Mouse (Mus musculus) limb, embryonic 11.5 days (tissue): Measurements from ENCODE around the gene Dnah7c. TPM values are rescaled to one million over a fixed set of nuclear protein-coding genes. Genes with fewer than 3 reads are reported as not detected.
"Not testable (repeated sequence)": the region's sequence is repeated elsewhere in the genome, so short reads cannot be mapped to it uniquely, and the experiment has no call there.

Source experiments
- ATAC-seq: fragments of 200-750 bp; cut with Nextera tagmentation; 2 replicates; pipeline ENCODE4 v1.8.0; 2017; ENCODE audit warnings: low read depth; ENCODE audit not compliant: insufficient number of reproducible peaks, low FRiP score, low TSS enrichment
- DNase-seq: peaks from one replicate; pipeline ENCODE4 v3.0.0-alpha.2; 2015; ENCODE audit warnings: low spot score
- H3K27ac ChIP-seq: fragments of 300-500 bp; sonication (generic); replicated peaks from 2 replicates; pipeline ENCODE4 v1.5.1; 2014; ENCODE audit warnings: low read depth, mild to moderate bottlenecking, low read length
- H3K27me3 ChIP-seq: fragments of 300-500 bp; sonication (generic); 2 replicates; pipeline ENCODE4 v1.6.1; 2014; ENCODE audit warnings: mild to moderate bottlenecking, low read length, mixed read lengths; ENCODE audit not compliant: control insufficient read depth, insufficient read depth
- H3K36me3 ChIP-seq: fragments of 300-500 bp; sonication (generic); 2 replicates; pipeline ENCODE4 v1.6.1; 2014; ENCODE audit warnings: mild to moderate bottlenecking, low read length, moderate library complexity, mixed read lengths; ENCODE audit not compliant: control insufficient read depth, insufficient read depth
- H3K4me1 ChIP-seq: fragments of 300-500 bp; sonication (generic); 2 replicates; pipeline ENCODE4 v1.6.1; 2014; ENCODE audit warnings: low read length, mixed read lengths; ENCODE audit not compliant: control insufficient read depth, insufficient read depth
- H3K4me2 ChIP-seq: fragments of 300-500 bp; sonication (generic); 2 replicates; pipeline ENCODE4 v1.6.1; 2014; ENCODE audit warnings: low read depth, mild to moderate bottlenecking, moderate library complexity; ENCODE audit not compliant: severe bottlenecking
- H3K4me3 ChIP-seq: fragments of 300-500 bp; sonication (generic); 2 replicates; pipeline ENCODE4 v1.5.1; 2014; ENCODE audit warnings: low read depth, low read length
- H3K9ac ChIP-seq: fragments of 300-500 bp; sonication (generic); 2 replicates; pipeline ENCODE4 v1.6.1; 2014; ENCODE audit warnings: mild to moderate bottlenecking, low read length
- H3K9me3 ChIP-seq: fragments of 300-500 bp; sonication (generic); 2 replicates; pipeline ENCODE4 v1.6.1; 2016; ENCODE audit warnings: low read length; ENCODE audit not compliant: control insufficient read depth
- WGBS: fragments of 180-500 bp; shearing (Covaris S2); extraction: QIAGEN DNeasy Blood & Tissue Kit; methylation state at CpG from one replicate; pipeline ENCODE4 v1.1.7; 2014; 5-methylcytosine and 5-hydroxymethylcytosine counted together
- polyA plus RNA-seq: library from polyadenylated mRNA; unstranded; fragments of >200 nt; fragmentation: Nextera tagmentation; extraction: Ambion mirVana; gene quantifications from 2 replicates; pipeline ENCODE4 v1.2.1, GENCODE M21; 2014

The Dnah7c gene
- polyA plus RNA-seq, 1 experiment from 2014 or later = 0.16 TPM

- not testable (repeated sequence) for H3K9me3 ChIP-seq, H3K4me2 ChIP-seq, H3K4me1 ChIP-seq, ATAC-seq, H3K4me3 ChIP-seq, H3K27ac ChIP-seq, H3K36me3 ChIP-seq, H3K27me3 ChIP-seq, H3K9ac ChIP-seq, DNase-seq
- 74% methylated on average over 4 of the region's 4 CpGs for WGBS
These were observed 224.4 kb downstream of the Dnah7c start for GRCm38 (mm10) chr1:46649821-46650220.

GRCm38 (mm10) chr1:46652721-46653120 lies 227.3 kb downstream of the Dnah7c start:
- H3K4me2 ChIP-seq, ATAC-seq, H3K4me3 ChIP-seq, H3K27ac ChIP-seq, DNase-seq, H3K9me3 ChIP-seq, H3K4me1 ChIP-seq, H3K36me3 ChIP-seq, H3K9ac ChIP-seq, H3K27me3 ChIP-seq: not testable (repeated sequence)
- 59% methylated on average over 2 of the region's 2 CpGs for WGBS

GRCm38 (mm10) chr1:46724810-46725209 lies 299.4 kb downstream of the Dnah7c start:
- H3K27ac ChIP-seq, H3K4me1 ChIP-seq, H3K27me3 ChIP-seq, H3K4me3 ChIP-seq, DNase-seq, H3K9ac ChIP-seq, ATAC-seq, H3K4me2 ChIP-seq, H3K36me3 ChIP-seq, H3K9me3 ChIP-seq: not testable (repeated sequence)
- 57% methylated on average over 1 of the region's 1 CpGs for WGBS

- WGBS = 85% methylated on average over 1 of the region's 1 CpGs
- Histone ChIP-seq H3K4me2 (no peak overlapping the region), H3K27ac (no peak overlapping the region), H3K9ac (no peak overlapping the region), H3K36me3 (no peaks in the 10 kb centered on the region), H3K9me3 (no peaks in the 10 kb centered on the region), H3K27me3 (no peaks in the 10 kb centered on the region), H3K4me3 (no peak overlapping the region), H3K4me1 (no peaks in the 10 kb centered on the region)
- ATAC-seq (no peak), DNase-seq (no peak)
These were observed 299.9 kb downstream of the Dnah7c start for GRCm38 (mm10) chr1:46725266-46725665.

- 86% methylated on average over 2 of the region's 2 CpGs for WGBS
- not testable (repeated sequence) for H3K36me3 ChIP-seq, H3K4me3 ChIP-seq, H3K27me3 ChIP-seq, ATAC-seq, DNase-seq, H3K4me2 ChIP-seq, H3K9me3 ChIP-seq, H3K4me1 ChIP-seq, H3K27ac ChIP-seq, H3K9ac ChIP-seq
These were observed 300.3 kb downstream of the Dnah7c start for GRCm38 (mm10) chr1:46725719-46726118.

- H3K4me2 ChIP-seq, H3K36me3 ChIP-seq, H3K4me3 ChIP-seq, H3K9me3 ChIP-seq, ATAC-seq, H3K9ac ChIP-seq, H3K27ac ChIP-seq, H3K27me3 ChIP-seq, DNase-seq, H3K4me1 ChIP-seq: not testable (repeated sequence)
- WGBS = 86% methylated on average over 3 of the region's 3 CpGs
These were observed 304.3 kb downstream of the Dnah7c start for GRCm38 (mm10) chr1:46729731-46730130.

GRCm38 (mm10) chr1:46733405-46734106 lies 308.2 kb downstream of the Dnah7c start:
- not testable (repeated sequence) for ATAC-seq, H3K27ac ChIP-seq, H3K4me1 ChIP-seq, H3K9ac ChIP-seq, DNase-seq, H3K27me3 ChIP-seq, H3K9me3 ChIP-seq, H3K4me2 ChIP-seq, H3K4me3 ChIP-seq, H3K36me3 ChIP-seq
- WGBS = 43% methylated on average over 2 of the region's 2 CpGs

- H3K4me1 ChIP-seq, H3K27ac ChIP-seq, H3K4me3 ChIP-seq, H3K36me3 ChIP-seq, H3K4me2 ChIP-seq, ATAC-seq, H3K9ac ChIP-seq, H3K27me3 ChIP-seq, DNase-seq, H3K9me3 ChIP-seq: not testable (repeated sequence)
- 66% methylated on average over 2 of the region's 2 CpGs for WGBS
These were observed 309.1 kb downstream of the Dnah7c start for GRCm38 (mm10) chr1:46734455-46734854.

- not testable (repeated sequence) for H3K4me2 ChIP-seq, H3K27ac ChIP-seq, H3K36me3 ChIP-seq, H3K9ac ChIP-seq, H3K9me3 ChIP-seq, ATAC-seq, H3K27me3 ChIP-seq, DNase-seq, H3K4me3 ChIP-seq, H3K4me1 ChIP-seq
- 69% methylated on average over 3 of the region's 3 CpGs for WGBS
These were observed 339.2 kb downstream of the Dnah7c start for GRCm38 (mm10) chr1:46764600-46764999.
